Mouse (Mus musculus) CD4-positive helper T cell, adult 2 months (primary cell): ENCODE results near the gene Fsip1.
A peak's percentile ranks its signal among the peaks of the same experiment; 100 is the strongest.

Experiments used
- DNase-seq: peaks from one replicate; pipeline ENCODE4 v3.0.0-alpha.2; 2012; ENCODE audit warnings: low read depth, missing footprints, low spot score

Gene Fsip1

DNA sequence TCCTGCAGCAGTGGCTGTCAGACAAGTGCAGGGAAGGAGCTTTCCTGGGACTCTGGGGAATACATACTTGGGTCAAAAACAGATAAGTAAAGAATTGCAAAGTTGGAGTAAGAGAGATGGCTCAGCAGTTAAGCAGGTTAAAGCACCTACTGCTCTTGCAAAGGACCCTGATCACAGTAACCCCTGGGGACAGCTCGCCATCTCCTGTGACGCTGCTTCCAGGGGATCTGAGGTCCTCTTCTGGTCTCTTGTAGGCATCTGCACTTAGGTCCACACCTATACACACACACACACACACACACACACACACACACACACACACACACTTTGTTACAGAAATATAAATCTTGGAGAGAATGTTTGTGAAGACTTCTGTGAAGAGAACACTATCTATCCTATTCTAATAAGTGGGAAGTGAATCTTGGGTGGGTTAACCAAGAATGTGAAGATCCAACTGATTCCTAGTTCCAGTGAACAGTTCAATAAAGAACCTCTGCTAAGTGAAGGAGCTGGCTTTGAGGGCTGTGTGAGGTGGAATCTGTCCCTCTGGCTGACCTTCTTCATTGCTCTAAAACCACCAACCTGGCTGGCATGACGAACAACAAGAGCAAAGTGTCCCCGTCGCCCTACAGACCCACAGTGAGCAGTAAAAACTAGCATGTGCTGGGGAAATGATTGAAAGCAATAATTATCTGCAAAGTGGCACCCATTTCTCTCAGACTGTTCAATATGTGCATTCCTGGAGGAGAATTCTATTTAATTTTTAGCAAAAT is 129.1 kb downstream of the Fsip1 start:
- DNase-seq = no peak

DNA sequence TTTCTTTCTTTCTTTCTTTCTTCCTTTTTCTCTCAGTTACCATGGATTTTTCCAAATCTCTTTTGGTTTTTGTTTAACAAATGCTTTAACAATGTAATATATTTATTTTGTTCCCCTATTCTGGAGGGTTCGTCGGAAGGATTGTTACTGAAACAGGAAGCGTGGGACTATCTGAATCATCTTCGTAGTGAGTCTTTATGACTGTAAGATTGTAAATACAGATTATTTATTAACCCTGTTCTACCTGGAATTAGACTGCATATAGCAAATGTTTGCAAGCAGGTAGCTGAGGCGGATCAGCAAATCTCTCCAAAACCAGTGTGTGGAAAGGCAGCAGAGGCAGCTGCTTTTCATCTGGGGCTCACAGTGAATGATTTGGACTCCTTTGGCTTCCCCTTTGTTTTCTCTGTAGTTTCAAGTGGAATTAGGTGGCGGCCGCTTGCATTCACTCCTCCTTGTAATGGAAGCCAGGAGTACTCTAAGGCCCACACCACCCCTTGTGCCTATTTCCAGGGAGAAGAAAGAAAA is 130.8 kb downstream of the Fsip1 start:
- DNase-seq = no peak

DNA sequence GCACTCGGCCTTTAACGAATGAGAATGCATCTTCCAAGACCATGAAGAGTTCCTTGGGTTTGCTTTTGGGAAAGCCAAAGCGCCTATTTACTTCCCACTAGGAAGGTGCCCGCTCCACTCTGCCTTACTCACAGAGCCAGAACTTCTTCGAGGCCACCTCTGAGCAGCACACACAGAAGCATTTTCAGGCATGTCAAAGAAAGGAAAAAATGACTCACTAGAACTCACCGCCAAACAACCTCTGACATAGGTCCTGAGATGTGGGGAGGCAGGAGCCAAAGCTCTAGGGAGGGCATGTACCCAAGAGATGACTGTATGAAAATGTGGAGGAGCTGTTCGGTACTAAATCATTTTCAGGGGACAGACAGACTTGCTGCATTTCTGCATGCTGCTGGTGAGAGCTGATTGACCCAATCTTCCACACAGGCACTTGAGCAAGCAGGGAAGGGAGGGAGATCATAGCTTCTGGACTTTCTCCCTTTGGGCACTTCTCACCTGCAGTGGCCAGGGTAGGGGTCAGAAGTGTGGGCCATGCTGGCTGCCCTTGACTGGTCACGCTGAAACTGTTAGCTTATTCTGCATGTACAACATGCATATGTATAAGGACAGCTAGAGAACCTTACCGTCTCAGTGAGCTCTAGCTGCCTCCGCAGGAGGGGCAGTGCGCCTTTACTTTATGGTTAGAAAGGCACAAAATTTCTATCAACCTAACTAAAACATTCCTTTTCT is 131.4 kb downstream of the Fsip1 start:
- DNase-seq = peak; percentile 16

DNA sequence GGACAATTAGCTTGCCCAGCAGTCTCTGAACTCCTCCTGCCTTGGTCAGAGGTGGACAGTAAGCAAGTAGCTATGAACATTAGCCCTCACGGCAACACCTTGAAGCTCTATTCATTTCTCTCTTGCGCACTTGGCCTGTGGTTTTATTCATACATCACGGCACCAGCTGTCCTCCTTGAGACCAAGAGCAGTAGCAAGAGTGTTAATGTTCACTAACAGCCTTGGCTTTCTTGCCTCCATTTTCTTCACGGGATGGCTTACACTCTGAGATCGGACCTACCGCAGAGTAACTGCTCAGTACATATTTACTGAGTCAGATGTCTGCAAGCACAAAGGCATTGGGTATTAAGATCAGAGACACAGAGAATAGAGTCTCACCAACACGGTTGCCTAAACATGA is 132.3 kb downstream of the Fsip1 start:
- DNase-seq = no peak

DNA sequence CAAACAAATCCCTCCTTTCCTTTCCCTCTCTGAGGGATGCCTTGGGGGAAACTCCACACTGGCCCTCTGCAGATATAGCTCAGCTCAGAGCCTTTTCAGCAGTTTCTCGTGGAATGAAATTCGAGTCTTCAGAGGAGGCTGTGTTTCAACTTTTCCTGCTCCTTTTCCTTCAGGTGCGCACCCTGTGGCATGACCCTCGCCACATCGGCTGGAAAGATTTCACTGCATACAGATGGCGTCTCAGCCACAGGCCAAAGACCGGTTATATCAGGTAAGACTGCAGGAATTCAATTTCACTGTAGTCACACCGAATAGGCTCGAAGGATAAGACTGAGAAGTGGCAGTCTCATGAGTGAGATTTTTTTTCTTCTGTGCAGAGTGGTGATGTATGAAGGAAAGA is 133.0 kb downstream of the Fsip1 start:
- no peak for DNase-seq

DNA sequence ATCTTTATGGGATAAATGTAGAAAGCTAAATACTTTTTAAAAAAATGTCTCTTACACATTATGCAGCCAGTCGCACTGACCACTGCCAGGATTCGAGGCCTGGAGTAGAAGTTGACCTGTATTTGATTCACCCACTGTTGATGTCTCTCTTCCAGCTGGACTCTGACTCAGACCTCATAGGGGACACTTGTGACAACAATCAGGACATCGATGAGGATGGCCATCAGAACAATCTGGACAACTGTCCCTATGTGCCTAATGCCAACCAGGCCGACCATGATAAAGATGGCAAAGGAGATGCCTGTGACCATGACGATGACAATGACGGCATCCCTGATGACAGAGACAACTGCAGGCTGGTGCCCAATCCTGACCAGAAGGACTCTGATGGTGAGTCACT is 134.5 kb downstream of the Fsip1 start:
- DNase-seq = no peak

DNA sequence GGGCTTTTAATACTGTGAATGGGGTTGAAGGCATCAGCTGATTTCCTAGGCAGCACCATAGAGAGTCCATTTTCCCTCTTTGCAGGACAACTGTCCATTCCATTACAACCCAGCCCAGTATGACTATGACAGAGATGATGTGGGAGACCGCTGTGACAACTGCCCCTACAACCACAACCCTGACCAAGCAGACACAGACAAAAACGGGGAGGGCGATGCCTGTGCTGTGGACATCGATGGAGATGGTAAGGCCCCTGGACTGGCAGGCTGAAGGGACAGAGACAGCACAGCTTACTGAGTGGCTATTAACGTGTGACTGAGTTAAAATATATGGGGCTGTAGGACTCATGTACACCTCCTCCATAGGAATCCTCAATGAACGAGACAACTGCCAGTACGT is 136.0 kb downstream of the Fsip1 start:
- DNase-seq = no peak

DNA sequence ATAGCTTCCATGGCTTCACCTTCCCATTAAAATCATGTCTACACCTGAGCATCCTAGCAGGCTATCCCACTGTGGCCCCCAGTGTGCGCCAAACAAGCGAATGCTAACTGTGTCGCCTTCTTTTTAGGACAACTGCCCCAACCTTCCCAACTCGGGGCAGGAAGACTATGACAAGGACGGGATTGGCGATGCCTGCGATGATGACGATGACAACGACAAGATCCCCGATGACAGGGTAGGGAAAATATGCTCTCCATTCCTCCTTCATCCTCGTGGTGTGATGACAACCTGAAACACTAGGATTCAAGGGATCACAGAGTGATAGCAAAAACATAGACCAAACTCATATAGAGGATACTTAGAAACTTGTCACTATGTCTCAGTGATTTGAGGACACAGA is 136.7 kb downstream of the Fsip1 start:
- DNase-seq = no peak

DNA sequence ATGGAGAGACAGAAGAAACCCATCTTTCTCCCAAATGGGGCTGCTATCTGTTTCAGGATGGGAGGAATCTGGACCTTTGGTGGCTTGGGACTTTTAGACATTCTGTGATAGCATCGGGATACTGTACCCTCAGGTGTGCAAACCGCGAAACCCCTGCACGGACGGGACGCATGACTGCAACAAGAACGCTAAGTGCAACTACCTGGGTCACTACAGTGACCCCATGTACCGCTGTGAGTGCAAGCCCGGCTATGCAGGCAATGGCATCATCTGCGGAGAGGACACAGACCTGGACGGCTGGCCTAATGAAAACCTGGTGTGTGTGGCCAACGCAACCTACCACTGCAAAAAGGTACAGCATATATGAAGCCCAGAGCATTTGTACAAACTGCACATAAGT is 137.1 kb downstream of the Fsip1 start:
- DNase-seq = no peak

DNA sequence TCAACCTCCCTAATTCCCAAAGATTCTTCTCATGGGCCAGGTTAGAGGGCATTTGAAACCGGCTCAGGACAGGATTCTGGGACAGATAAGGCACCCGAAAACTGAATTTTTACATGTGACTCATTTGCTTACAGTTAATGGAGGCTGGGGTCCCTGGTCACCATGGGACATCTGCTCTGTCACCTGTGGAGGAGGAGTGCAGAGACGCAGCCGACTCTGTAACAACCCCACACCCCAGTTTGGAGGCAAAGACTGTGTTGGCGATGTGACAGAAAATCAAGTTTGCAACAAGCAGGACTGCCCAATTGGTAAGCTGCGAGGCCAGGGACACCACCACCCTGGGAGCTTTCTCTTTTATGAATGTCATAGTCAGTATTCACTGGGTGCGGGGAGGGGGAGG is 138.3 kb downstream of the Fsip1 start:
- DNase-seq = no peak

DNA sequence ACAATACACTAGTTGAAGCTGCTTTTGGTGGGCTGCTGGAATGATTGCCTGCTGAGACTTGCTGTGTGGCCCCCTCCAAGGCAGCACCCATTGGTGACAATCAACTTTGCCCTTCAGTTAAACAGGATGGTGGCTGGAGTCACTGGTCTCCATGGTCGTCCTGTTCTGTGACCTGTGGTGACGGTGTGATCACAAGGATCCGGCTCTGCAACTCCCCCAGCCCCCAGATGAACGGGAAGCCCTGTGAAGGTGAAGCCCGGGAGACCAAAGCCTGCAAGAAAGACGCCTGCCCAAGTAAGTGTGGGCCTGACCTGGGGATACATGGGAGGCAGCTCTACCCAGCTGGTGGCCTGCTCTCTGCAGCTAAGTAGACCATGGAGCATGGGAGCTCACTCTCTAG is 138.7 kb downstream of the Fsip1 start:
- DNase-seq = no peak

DNA sequence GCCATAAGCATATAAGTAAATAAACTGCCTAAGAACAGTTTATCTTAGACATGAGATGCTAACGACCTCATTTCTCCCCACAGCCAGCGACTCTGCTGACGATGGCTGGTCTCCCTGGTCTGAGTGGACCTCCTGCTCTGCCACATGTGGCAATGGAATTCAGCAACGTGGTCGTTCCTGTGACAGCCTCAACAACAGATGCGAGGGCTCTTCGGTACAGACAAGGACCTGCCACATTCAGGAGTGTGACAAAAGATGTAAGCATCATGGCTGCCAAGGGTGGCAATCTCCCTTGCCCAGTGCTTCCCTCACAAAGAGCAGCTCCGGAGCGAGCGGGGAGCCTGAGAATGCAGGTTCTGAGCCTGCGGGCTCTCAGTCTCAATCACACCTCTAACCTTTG is 139.4 kb downstream of the Fsip1 start:
- no peak for DNase-seq

DNA sequence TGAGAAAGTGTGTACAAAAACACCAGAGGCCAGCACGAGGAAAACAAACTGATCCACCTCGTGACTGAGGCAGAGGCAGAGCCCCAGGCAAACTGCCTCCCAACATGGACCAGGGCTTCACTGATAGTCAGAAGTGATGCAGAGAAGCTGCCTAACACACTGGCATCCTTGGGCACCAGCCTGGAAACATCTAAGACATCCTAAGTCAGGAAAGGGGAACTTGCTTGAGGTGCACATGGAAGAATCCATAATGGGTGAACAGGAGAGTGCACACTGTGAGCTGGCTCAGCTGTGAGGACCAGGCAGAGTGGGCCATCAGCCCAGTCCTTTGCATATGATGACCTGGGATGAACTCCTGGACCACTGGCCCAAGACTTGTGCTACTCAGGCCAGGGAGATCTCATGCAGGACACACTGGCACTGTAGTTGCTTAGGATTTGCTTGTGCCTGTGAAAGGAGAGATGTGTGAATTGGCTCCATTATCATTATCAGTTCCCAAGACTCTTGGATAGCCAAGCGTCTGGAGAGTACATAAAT is 139.9 kb downstream of the Fsip1 start:
- no peak for DNase-seq

DNA sequence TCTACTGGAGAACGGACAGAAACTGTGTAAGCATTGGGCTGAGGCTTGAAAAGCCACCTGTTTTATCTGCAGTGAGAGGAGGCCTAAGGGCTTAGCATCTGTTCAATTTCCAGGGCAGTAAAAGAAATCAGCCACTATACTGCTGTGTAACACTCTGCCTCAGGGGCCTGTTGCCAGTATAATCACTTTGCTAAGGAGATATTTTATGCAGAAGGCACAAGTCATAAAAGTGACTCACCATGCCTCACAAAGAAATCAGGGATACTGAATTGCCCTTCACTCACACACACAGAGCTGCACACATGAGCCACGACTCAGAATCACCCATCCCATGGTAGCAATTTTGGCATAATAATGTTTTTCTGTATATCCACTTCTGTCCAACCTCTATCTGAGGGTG is 140.6 kb downstream of the Fsip1 start:
- no peak for DNase-seq

DNA sequence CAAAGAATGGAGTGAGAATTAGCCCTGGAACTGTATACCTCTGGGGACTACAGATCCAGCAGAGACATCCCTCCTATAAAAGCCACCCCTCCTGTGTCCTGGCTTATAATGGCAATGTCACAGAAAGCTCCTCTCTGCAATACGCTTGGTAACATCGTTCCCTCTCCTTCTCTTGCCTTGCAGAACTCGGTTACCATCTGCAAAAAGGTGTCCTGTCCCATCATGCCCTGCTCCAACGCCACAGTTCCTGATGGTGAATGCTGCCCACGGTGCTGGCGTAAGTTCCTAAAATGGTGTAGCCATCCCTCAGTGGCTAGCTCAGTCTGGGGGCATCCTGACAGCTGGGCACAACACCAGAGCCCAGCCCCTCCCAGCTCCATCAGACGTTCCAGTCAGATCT is 141.1 kb downstream of the Fsip1 start:
- DNase-seq = no peak

DNA sequence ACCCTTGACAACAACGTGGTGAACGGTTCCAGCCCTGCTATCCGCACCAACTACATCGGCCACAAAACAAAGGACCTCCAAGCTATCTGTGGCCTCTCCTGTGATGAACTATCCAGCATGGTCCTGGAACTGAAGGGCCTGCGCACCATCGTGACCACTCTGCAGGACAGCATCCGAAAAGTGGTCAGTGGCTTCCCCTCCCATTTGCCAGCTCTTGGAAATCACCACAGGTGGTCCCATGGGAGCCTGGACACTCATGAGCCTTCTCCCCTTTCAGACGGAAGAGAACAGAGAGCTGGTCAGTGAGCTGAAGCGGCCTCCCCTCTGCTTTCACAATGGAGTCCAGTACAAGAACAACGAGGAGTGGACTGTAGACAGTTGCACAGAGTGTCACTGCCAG is 142.1 kb downstream of the Fsip1 start:
- DNase-seq = no peak

DNA sequence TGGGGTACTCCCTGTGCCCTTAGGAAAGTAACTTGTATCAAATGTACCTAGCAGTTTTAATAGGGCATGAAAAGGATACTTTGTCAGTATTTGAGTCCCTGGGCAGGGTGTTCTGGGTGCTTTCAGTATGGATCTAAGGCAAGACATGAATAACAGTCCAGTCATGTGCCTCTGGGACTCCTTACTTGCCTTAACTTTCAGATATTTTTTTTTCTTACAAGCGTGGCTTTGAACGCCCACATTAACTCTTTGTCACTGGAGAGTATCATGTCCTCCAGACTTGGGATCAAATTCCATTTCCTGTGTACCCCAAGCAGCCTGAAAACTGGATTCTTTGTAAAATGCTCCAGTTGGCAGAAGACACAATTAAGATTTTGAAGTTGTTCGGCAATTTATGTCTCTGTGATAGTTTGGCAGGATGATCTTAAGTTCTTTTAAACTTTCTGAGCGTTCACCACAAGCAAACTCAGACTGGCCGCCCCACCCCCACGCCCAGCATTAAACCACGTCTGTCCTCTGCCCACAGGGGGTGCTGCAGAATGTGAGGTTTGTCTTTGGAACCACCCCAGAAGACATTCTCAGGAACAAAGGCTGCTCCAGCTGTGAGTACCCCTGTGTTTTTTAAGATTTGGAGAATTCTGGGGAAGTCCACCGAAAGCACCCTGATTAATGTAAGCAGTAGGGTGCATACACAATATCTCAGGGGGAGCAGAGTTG is 142.8 kb downstream of the Fsip1 start:
- DNase-seq = no peak

DNA sequence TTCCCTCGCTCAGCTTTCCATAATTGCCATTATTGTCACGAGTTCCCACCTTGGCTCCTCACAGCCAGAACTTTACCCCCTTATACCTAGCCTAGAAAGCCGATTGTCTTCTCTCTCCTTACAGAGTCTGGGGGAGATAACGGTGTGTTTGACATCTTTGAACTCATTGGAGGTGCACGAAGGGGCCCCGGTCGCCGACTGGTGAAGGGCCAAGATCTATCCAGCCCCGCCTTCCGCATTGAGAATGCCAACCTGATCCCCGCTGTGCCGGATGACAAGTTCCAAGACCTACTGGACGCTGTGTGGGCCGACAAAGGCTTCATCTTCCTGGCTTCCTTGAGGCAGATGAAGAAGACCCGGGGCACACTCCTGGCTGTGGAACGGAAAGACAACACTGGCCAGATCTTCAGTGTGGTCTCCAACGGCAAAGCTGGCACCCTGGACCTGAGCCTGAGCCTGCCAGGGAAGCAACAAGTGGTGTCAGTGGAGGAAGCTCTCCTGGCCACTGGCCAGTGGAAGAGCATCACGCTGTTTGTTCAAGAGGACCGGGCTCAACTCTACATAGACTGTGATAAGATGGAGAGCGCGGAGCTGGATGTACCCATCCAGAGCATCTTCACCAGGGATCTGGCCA is 143.8 kb downstream of the Fsip1 start:
- no peak for DNase-seq

DNA sequence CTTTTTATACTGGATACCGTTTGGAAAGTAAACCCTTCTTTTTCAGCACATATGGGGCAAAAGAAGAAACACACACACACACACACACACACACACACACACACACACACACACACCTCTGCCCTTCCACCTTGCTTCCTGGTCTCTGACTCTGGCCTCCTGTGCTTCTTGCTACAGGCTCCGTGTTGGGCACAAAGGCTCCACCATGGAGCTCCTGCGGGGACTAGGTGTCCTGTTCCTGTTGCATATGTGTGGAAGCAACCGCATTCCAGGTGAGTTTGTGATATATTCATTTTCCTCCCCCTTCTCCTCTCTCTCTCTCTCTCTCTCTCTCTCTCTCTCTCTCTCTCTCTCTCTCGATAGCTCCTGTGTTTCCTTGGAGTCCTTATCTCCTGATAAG is 144.3 kb downstream of the Fsip1 start:
- no peak for DNase-seq

DNA sequence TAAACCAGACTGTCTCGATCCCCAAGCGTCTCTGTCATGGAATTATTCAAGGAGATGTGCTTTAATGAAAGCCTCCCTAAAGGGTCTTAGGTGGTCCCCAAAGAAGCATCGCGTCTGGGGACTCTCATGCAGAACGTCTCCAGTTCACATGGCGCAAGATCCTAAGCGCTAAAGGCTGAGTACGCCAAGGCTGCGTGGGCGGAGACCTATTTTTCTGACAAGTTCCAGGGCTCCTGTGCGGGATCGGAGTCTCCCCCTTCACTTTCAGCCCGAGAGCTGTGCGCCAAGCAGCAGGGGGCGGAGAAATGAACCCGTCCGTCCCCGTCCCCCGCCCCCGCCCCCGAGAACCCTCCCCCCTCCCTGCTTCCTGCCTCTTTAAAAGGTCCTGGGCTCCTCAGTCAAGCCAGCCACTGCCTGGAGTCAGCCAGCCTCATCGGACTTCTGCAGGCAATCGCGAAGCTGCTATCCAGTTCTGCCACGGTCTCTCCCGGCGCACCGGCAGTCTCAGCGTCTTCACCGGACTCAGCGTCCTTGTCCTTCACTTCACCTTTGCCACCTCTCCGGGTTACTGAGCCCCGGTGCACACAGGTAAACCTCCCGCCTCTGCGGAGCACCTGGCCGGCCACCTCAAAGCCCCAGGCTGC is 145.2 kb downstream of the Fsip1 start, which contains the start of gene Thbs1:
Thbs1 (plus strand) TSS at position 389 of the 644 bp plus-strand sequence.
- DNase-seq = peak; percentile 34

DNA sequence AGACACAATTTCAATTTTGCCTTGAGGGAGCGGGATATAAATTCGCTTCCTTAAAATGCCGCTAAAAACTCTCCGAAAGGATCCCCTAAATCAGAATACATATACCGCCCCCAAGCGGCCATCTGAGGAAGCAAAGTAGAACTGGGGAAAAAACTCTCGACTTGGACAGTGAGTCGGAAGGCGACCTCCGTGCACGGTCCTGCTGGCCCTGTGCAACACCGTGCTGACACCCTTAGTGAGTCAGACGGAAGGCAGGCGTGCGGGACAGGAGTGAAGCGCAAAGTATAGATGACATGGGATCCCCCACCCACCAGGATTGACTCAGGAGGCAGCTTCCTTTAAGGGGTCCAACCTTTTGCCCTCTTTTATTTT is 145.7 kb downstream of the Fsip1 start:
- peak; percentile 60 for DNase-seq
